Mouse (Mus musculus): ENCODE results near the gene Metap1. TPM values are rescaled to one million over a fixed set of nuclear protein-coding genes. Genes with fewer than 3 reads are reported as not detected.

Metap1 gene
- total RNA-seq, 2 experiments from 2014 or later = 38.7 to 45.5 TPM

Other genes with a start within 250 kb of the Metap1 start
- gene Adh1, start 228.5 kb downstream of the Metap1 start, total RNA-seq (2014; fragmentation: Nextera tagmentation) = not detected in 2 replicates
- not detected in 2 replicates for gene Adh1, start 228.5 kb downstream of the Metap1 start, total RNA-seq (2017)
- gene Adh6a, start 176.2 kb downstream of the Metap1 start, total RNA-seq (2014; fragmentation: Nextera tagmentation) = not detected in 2 replicates
- gene Adh6a, start 176.2 kb downstream of the Metap1 start, total RNA-seq (2017) = not detected in 2 replicates
- gene Adh6b, start 147.7 kb downstream of the Metap1 start, total RNA-seq (2014; fragmentation: Nextera tagmentation) = not detected in 2 replicates
- gene Adh6b, start 147.7 kb downstream of the Metap1 start, total RNA-seq (2017) = not detected in 2 replicates
- not detected in 2 replicates for gene Adh4, start 74.0 kb downstream of the Metap1 start, total RNA-seq (2014; fragmentation: Nextera tagmentation)
- gene Adh4, start 74.0 kb downstream of the Metap1 start, total RNA-seq (2017) = not detected in 2 replicates
- 108 and 128 TPM in 2 replicates for gene Adh5, start 46.4 kb downstream of the Metap1 start, total RNA-seq (2014; fragmentation: Nextera tagmentation)
- 131 and 164 TPM in 2 replicates for gene Adh5, start 46.4 kb downstream of the Metap1 start, total RNA-seq (2017)
- gene Eif4e, start 36.7 kb upstream of the Metap1 start, total RNA-seq (2014; fragmentation: Nextera tagmentation) = 179 and 203 TPM in 2 replicates
- gene Eif4e, start 36.7 kb upstream of the Metap1 start, total RNA-seq (2017) = 188 and 220 TPM in 2 replicates

All from granulocyte monocyte progenitor cell, adult 5-6 weeks (primary cell).